Mouse (Mus musculus) erythroid progenitor cell, adult 5-6 weeks (primary cell): ENCODE measurements around the gene Qprt. TPM values are rescaled to one million over a fixed set of nuclear protein-coding genes. Genes with fewer than 3 reads are reported as not detected.
"Not testable (repeated sequence)": the region's sequence is repeated elsewhere in the genome, so short reads cannot be mapped to it uniquely, and the experiment has no call there.

Experiments used
- ATAC-seq: replicated peaks from 2 replicates; pipeline ENCODE4 v1.8.0; 2016; ENCODE audit warnings: moderate number of reproducible peaks, mild to moderate bottlenecking, moderate TSS enrichment, inconsistent platforms; ENCODE audit not compliant: poor library complexity, low FRiP score, severe bottlenecking
- total RNA-seq, 2 experiments: library from RNA; stranded (forward) in 1 of 2; stranded (reverse) in 1 of 2; fragments of 150-400 nt in 1 of 2; fragments of 186-747, 209-891 nt in 1 of 2; gene quantifications; 2 replicates each; pipeline versions ENCODE4 v1.2.3 to v1.2.4; 2015 to 2017; ENCODE audit warnings: low replicate concordance in 2 of 2

Gene Qprt
- total RNA-seq, 2 experiments from 2014 or later = not detected

GRCm38 (mm10) chr7:127103960-127104359, 18.1 kb downstream of the Qprt start:
- peak; percentile 67 for ATAC-seq

- no peak for ATAC-seq
Measured at GRCm38 (mm10) chr7:127102148-127102547, 19.9 kb downstream of the Qprt start.

GRCm38 (mm10) chr7:127101451-127102016, 20.5 kb downstream of the Qprt start:
- no peak for ATAC-seq

- no peak for ATAC-seq
Measured at GRCm38 (mm10) chr7:127099528-127099927, 22.5 kb downstream of the Qprt start.

- ATAC-seq = peak; percentile 62
Measured at GRCm38 (mm10) chr7:127098950-127099349, 23.1 kb downstream of the Qprt start.

GRCm38 (mm10) chr7:127098521-127098920, 23.5 kb downstream of the Qprt start:
- ATAC-seq = peak; percentile 80

- ATAC-seq = no peak
Measured at GRCm38 (mm10) chr7:127096456-127096855, 25.6 kb downstream of the Qprt start.

GRCm38 (mm10) chr7:127093914-127094313, 28.1 kb downstream of the Qprt start:
- ATAC-seq = no peak

- peak; percentile 81 for ATAC-seq
Measured at GRCm38 (mm10) chr7:127091114-127091896, 30.7 kb downstream of the Qprt start, which contains the start of gene AI467606. AI467606 (plus strand) TSS chr7:127091359.

- peak; percentile 10 for ATAC-seq
Measured at GRCm38 (mm10) chr7:127090154-127091113, 31.6 kb downstream of the Qprt start.

- peak; percentile 50 for ATAC-seq
Measured at GRCm38 (mm10) chr7:127088901-127089845, 32.9 kb downstream of the Qprt start.

GRCm38 (mm10) chr7:127088083-127088482, 33.9 kb downstream of the Qprt start:
- no peak for ATAC-seq

- ATAC-seq = not testable (repeated sequence)
Measured at GRCm38 (mm10) chr7:127087278-127088010, 34.6 kb downstream of the Qprt start, which contains the start of gene Zg16. Zg16 (minus strand) TSS chr7:127087328.

- peak; percentile 50; the same call in 1 of the 2 replicates for ATAC-seq
Measured at GRCm38 (mm10) chr7:127085751-127086150, 36.3 kb downstream of the Qprt start.

- no peak for ATAC-seq
Measured at GRCm38 (mm10) chr7:127084794-127085193, 37.2 kb downstream of the Qprt start.

GRCm38 (mm10) chr7:127083689-127084088, 38.3 kb downstream of the Qprt start:
- peak; percentile 84 for ATAC-seq

GRCm38 (mm10) chr7:127082995-127083394, 39.0 kb downstream of the Qprt start:
- no peak for ATAC-seq

- no peak for ATAC-seq
Measured at GRCm38 (mm10) chr7:127082271-127082670, 39.8 kb downstream of the Qprt start.
